In the genomic region with DNA sequence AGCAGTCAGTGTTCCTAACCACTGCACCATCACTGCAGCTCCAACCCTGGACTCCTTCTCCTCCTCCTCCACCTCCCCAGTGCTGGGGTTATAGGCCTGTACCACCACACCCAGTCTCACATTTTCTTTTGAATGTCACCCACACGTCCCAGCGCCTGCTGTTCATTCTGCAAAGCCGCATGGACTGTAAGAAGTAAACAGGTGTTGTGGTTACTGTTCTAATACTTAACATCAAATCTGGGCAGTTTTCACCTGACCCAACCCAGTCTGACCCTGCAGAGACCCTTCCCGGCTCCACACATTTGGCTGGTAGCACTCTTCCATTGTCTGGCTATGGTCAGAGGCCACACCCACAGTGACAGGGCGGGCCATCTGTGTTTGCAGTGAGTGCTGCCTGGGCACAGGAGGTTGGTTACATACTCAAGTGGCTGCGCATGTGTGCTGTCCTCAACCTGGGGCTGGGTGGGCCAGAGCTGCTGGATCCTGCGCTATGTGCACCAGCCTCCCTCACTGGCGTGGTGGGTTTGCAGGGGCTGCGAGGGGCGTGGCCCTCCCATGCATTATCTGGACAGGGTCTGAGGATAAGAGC, we compare ENCODE assay signal across 23 mouse cellular contexts. TPM values are rescaled to one million over a fixed set of nuclear protein-coding genes. Genes with fewer than 3 reads are reported as not detected.
DNase-seq lines count a peak whose midpoint lies in the region; ATAC-seq and TF ChIP-seq lines count a peak whose summit lies in the region.
"Had no signal": no experiment of that assay in that cellular context is flagged by ENCODE, and none has a peak within 500 bp of the region (broad histone marks: within the 10 kb centered on the region; RNA-seq: fewer than 3 reads in every experiment).

No protein-coding gene starts in this region.

- H3K9ac ChIP-seq in embryonic facial prominence, embryonic 12.5 days = no peak overlapping the region
- H3K9ac ChIP-seq in heart, postnatal 0 days (replicated peaks; ENCODE audit: low read depth, low read length) = no peak overlapping the region
- H3K9ac ChIP-seq in lung, embryonic 16.5 days (ENCODE audit: low read length) = no peak overlapping the region
- no peak overlapping the region for H3K9ac ChIP-seq in embryonic facial prominence, embryonic 14.5 days (ENCODE audit: low read depth, low read length)
- H3K9ac ChIP-seq: intestine, embryonic 15.5 days; neural tube, embryonic 12.5 days had no signal

- H3K4me3 ChIP-seq in embryonic facial prominence, embryonic 12.5 days = no peak overlapping the region
- no peak overlapping the region for H3K4me3 ChIP-seq in embryonic facial prominence, embryonic 10.5 days
- no peak overlapping the region for H3K4me3 ChIP-seq in heart, postnatal 0 days (ENCODE audit: low read depth, low read length)
- H3K4me3 ChIP-seq in lung, embryonic 16.5 days (ENCODE audit: low read length) = no peak overlapping the region
- no peak overlapping the region for H3K4me3 ChIP-seq in lung, adult 2 months (replicated peaks; ENCODE audit: extremely low read depth, low read depth, low read length)
- no peak overlapping the region for H3K4me3 ChIP-seq in embryonic facial prominence, embryonic 14.5 days (ENCODE audit: low read depth, low read length)
- H3K4me3 ChIP-seq: heart, embryonic 10.5 days; hindbrain, embryonic 10.5 days; intestine, embryonic 15.5 days; midbrain, embryonic 10.5 days; neural tube, embryonic 12.5 days had no signal

- no peak overlapping the region for H3K27ac ChIP-seq in embryonic facial prominence, embryonic 12.5 days
- no peak overlapping the region for H3K27ac ChIP-seq in embryonic facial prominence, embryonic 10.5 days (replicated peaks)
- no peak overlapping the region for H3K27ac ChIP-seq in heart, postnatal 0 days (ENCODE audit: low read depth)
- H3K27ac ChIP-seq in lung, embryonic 16.5 days (ENCODE audit: low read length) = no peak overlapping the region
- H3K27ac ChIP-seq in embryonic facial prominence, embryonic 14.5 days (replicated peaks; ENCODE audit: low read depth, low read length) = 0 out of 2 replicates have a peak overlapping the region, but pooled peaks have one; percentile 6
- H3K27ac ChIP-seq: heart, embryonic 10.5 days; hindbrain, embryonic 10.5 days; intestine, embryonic 15.5 days; midbrain, embryonic 10.5 days; neural tube, embryonic 12.5 days had no signal

- H3K9me3 ChIP-seq in embryonic facial prominence, embryonic 12.5 days = no peaks in the 10 kb centered on the region
- H3K9me3 ChIP-seq in embryonic facial prominence, embryonic 10.5 days = no peaks in the 10 kb centered on the region
- no peaks in the 10 kb centered on the region for H3K9me3 ChIP-seq in heart, postnatal 0 days (replicated peaks; ENCODE audit: control insufficient read depth, low read length)
- no peaks in the 10 kb centered on the region for H3K9me3 ChIP-seq in lung, embryonic 16.5 days (ENCODE audit: control insufficient read depth, low read length)
- no peaks in the 10 kb centered on the region for H3K9me3 ChIP-seq in embryonic facial prominence, embryonic 14.5 days (ENCODE audit: control insufficient read depth, low read length)
- H3K9me3 ChIP-seq: heart, embryonic 10.5 days; hindbrain, embryonic 10.5 days; intestine, embryonic 15.5 days; midbrain, embryonic 10.5 days; neural tube, embryonic 12.5 days had no signal

- ATAC-seq in embryonic facial prominence, embryonic 12.5 days (ENCODE audit: insufficient number of reproducible peaks, insufficient read depth, low FRiP score, low TSS enrichment) = 0 out of 2 replicates have a peak, but pooled peaks have one; percentile 54
- peak; percentile 24; the same call in 1 of the 2 replicates for ATAC-seq in heart, postnatal 0 days (ENCODE audit: insufficient read depth, low read depth)
- peak; percentile 41; the same call in 1 of the 2 replicates for ATAC-seq in lung, embryonic 16.5 days (ENCODE audit: low read depth)
- no peak for ATAC-seq in embryonic facial prominence, embryonic 14.5 days (ENCODE audit: low read depth)
- no peak for ATAC-seq in megakaryocyte, adult 5-6 weeks (ENCODE audit: poor library complexity, severe bottlenecking)
- ATAC-seq: forebrain, embryonic 14.5 days; intestine, embryonic 15.5 days had no signal

- H3K36me3 ChIP-seq in embryonic facial prominence, embryonic 12.5 days = peaks cover 12% of the 10 kb centered on the region; the same call in 1 of the 2 replicates
- peaks cover 58% of the 10 kb centered on the region for H3K36me3 ChIP-seq in embryonic facial prominence, embryonic 10.5 days (replicated peaks)
- no peaks in the 10 kb centered on the region for H3K36me3 ChIP-seq in heart, postnatal 0 days (replicated peaks; ENCODE audit: control insufficient read depth, insufficient read depth, low read length)
- H3K36me3 ChIP-seq in lung, embryonic 16.5 days (ENCODE audit: control insufficient read depth, insufficient read depth, low read length) = no peaks in the 10 kb centered on the region
- 0 out of 2 replicates have a peak, but pooled peaks cover 10% of the 10 kb centered on the region for H3K36me3 ChIP-seq in embryonic facial prominence, embryonic 14.5 days (ENCODE audit: control insufficient read depth, insufficient read depth, low read length)
- H3K36me3 ChIP-seq: intestine, embryonic 15.5 days had no signal

- no peak overlapping the region for H3K4me2 ChIP-seq in embryonic facial prominence, embryonic 12.5 days (replicated peaks)
- H3K4me2 ChIP-seq in heart, postnatal 0 days (ENCODE audit: low read depth, low read length) = no peak overlapping the region
- no peak overlapping the region for H3K4me2 ChIP-seq in lung, embryonic 16.5 days (ENCODE audit: low read depth, low read length)
- no peak overlapping the region for H3K4me2 ChIP-seq in embryonic facial prominence, embryonic 14.5 days (ENCODE audit: low read depth, low read length)
- H3K4me2 ChIP-seq: intestine, embryonic 15.5 days; liver, embryonic 11.5 days; neural tube, embryonic 12.5 days had no signal

- DNase-seq in embryonic facial prominence, embryonic 10.5 days (ENCODE audit: low spot score) = no peak
- no peak for DNase-seq in heart, postnatal 0 days (ENCODE audit: low spot score)
- DNase-seq in heart, postnatal 25 days (ENCODE audit: low spot score) = no peak
- DNase-seq in lung, adult 2 months = no peak
- no peak for DNase-seq in embryonic facial prominence, embryonic 14.5 days (ENCODE audit: low spot score)
- DNase-seq: cerebellum, adult 18-20 months; cerebellum, postnatal 36 days; gastrocnemius, postnatal 25 days; kidney, postnatal 36 days; lung, postnatal 10 days; right cerebral cortex, postnatal 4 days; thymus, postnatal 36 days had no signal

- intact Hi-C loops in heart, postnatal 25 days (cut with DNase I) = no loop called here

- no peak for TF ChIP-seq EP300 in heart, postnatal 0 days (IDR thresholded peaks at IDR 0.05; ENCODE audit: low read depth)

- 80% methylated on average over 10 of the region's 10 CpGs for WGBS in embryonic facial prominence, embryonic 12.5 days
- WGBS in embryonic facial prominence, embryonic 10.5 days = 83% methylated on average over 10 of the region's 10 CpGs
- WGBS in heart, postnatal 0 days = 69% methylated on average over 10 of the region's 10 CpGs
- 64% methylated on average over 10 of the region's 10 CpGs for WGBS in lung, embryonic 16.5 days
- WGBS in lung, adult 2 months = 73% methylated on average over 10 of the region's 10 CpGs
- WGBS in embryonic facial prominence, embryonic 14.5 days = 84% methylated on average over 10 of the region's 10 CpGs

- no peak for TF ChIP-seq POLR2A in lung, adult 2 months (IDR thresholded peaks at IDR 0.05; ENCODE audit: borderline replicate concordance, extremely low read depth, low read depth, low read length)

- H3K27me3 ChIP-seq in embryonic facial prominence, embryonic 12.5 days = no peaks in the 10 kb centered on the region
- H3K27me3 ChIP-seq in embryonic facial prominence, embryonic 10.5 days (replicated peaks; ENCODE audit: low read depth, poor library complexity, severe bottlenecking) = no peaks in the 10 kb centered on the region
- H3K27me3 ChIP-seq in heart, postnatal 0 days (ENCODE audit: control insufficient read depth, insufficient read depth, low read length) = no peaks in the 10 kb centered on the region
- no peaks in the 10 kb centered on the region for H3K27me3 ChIP-seq in lung, embryonic 16.5 days (ENCODE audit: control insufficient read depth, insufficient read depth, low read depth, low read length)
- no peaks in the 10 kb centered on the region for H3K27me3 ChIP-seq in embryonic facial prominence, embryonic 14.5 days (replicated peaks; ENCODE audit: control insufficient read depth, insufficient read depth, low read length)
- H3K27me3 ChIP-seq: intestine, embryonic 15.5 days; neural tube, embryonic 12.5 days had no signal

- no peak for TF ChIP-seq CTCF in heart, postnatal 0 days (IDR thresholded peaks at IDR 0.05; ENCODE audit: low read depth)
- no peak for TF ChIP-seq CTCF in lung, adult 2 months (IDR thresholded peaks at IDR 0.05; ENCODE audit: insufficient read depth, low read length)

- peaks cover 4% of the 10 kb centered on the region; the same call in 1 of the 2 replicates for H3K4me1 ChIP-seq in embryonic facial prominence, embryonic 12.5 days
- H3K4me1 ChIP-seq in embryonic facial prominence, embryonic 10.5 days = peaks cover 16% of the 10 kb centered on the region
- peaks cover 17% of the 10 kb centered on the region; the same call in 1 of the 2 replicates for H3K4me1 ChIP-seq in heart, postnatal 0 days (ENCODE audit: control insufficient read depth, insufficient read depth)
- peaks cover 2% of the 10 kb centered on the region; the same call in 1 of the 2 replicates for H3K4me1 ChIP-seq in lung, embryonic 16.5 days (replicated peaks; ENCODE audit: control insufficient read depth, insufficient read depth, low read length)
- H3K4me1 ChIP-seq in lung, adult 2 months (ENCODE audit: control insufficient read depth, insufficient read depth, low read length) = no peaks in the 10 kb centered on the region
- no peaks in the 10 kb centered on the region for H3K4me1 ChIP-seq in embryonic facial prominence, embryonic 14.5 days (ENCODE audit: control insufficient read depth, insufficient read depth, low read length)

RNA-seq across cellular contexts. Expression of a gene that starts 38.8 kb away (rescaled TPM):
- polyA plus RNA-seq in embryonic facial prominence, embryonic 12.5 days (2016; fragmentation: Nextera tagmentation; extraction: Ambion mirVana) = 6.2 and 7.2 TPM in 2 replicates
- 7.2 and 10.1 TPM in 2 replicates for polyA plus RNA-seq in embryonic facial prominence, embryonic 10.5 days (2016; fragmentation: Nextera tagmentation; extraction: Ambion mirVana)
- 3.1 and 7.4 TPM in 2 replicates for total RNA-seq in heart, postnatal 0 days (2014; rRNA removed; ENCODE audit: low replicate concordance)
- 2.2 and 2.3 TPM in 2 replicates for polyA plus RNA-seq in heart, postnatal 0 days (2015; fragmentation: Nextera tagmentation; extraction: Ambion mirVana)
- total RNA-seq in heart, postnatal 25 days (2021) = under 1 TPM; 0.31 to 0.39 TPM
- 7.9 and 9.8 TPM in 2 replicates for polyA plus RNA-seq in lung, embryonic 16.5 days (2015; fragmentation: Nextera tagmentation; extraction: Ambion mirVana)
- 4.2 and 4.7 TPM in 2 replicates for polyA plus RNA-seq in lung, adult 2 months (2012; rRNA removed)
- 5.3 and 6.1 TPM in 2 replicates for polyA plus RNA-seq in embryonic facial prominence, embryonic 14.5 days (2014; fragmentation: Nextera tagmentation; extraction: Ambion mirVana)
- total RNA-seq in megakaryocyte, adult 5-6 weeks (2015) = 1.5 and 1.6 TPM in 2 replicates
- total RNA-seq in megakaryocyte, adult 5-6 weeks (2017) = 1.4 and 1.6 TPM in 2 replicates
- total RNA-seq: gastrocnemius, postnatal 25 days; monocyte, adult 5-6 weeks had no signal

RNA-seq across cellular contexts. Expression of a gene that starts 48.1 kb away (rescaled TPM):
- polyA plus RNA-seq in embryonic facial prominence, embryonic 12.5 days (2016; fragmentation: Nextera tagmentation; extraction: Ambion mirVana) = 8.9 and 9.0 TPM in 2 replicates
- polyA plus RNA-seq in embryonic facial prominence, embryonic 10.5 days (2016; fragmentation: Nextera tagmentation; extraction: Ambion mirVana) = 5.6 and 6.1 TPM in 2 replicates
- total RNA-seq in heart, postnatal 0 days (2014; rRNA removed; ENCODE audit: low replicate concordance) = 4.1 and 6.3 TPM in 2 replicates
- polyA plus RNA-seq in heart, postnatal 0 days (2015; fragmentation: Nextera tagmentation; extraction: Ambion mirVana) = 2.6 and 3.2 TPM in 2 replicates
- total RNA-seq in heart, postnatal 25 days (2021) = 1 to 10 TPM; 9.3 to 9.8 TPM
- polyA plus RNA-seq in lung, embryonic 16.5 days (2015; fragmentation: Nextera tagmentation; extraction: Ambion mirVana) = 5.8 and 5.9 TPM in 2 replicates
- 5.2 and 5.7 TPM in 2 replicates for polyA plus RNA-seq in lung, adult 2 months (2012; rRNA removed)
- 2.4 and 4.1 TPM in 2 replicates for polyA plus RNA-seq in embryonic facial prominence, embryonic 14.5 days (2014; fragmentation: Nextera tagmentation; extraction: Ambion mirVana)
- 3.3 and 4.5 TPM in 2 replicates for total RNA-seq in megakaryocyte, adult 5-6 weeks (2015)
- total RNA-seq in megakaryocyte, adult 5-6 weeks (2017) = 5.5 and 6.2 TPM in 2 replicates

Comparison
In these comparisons a context has a peak if more than half of its experiments do, and no peak if none do; other contexts are left out.
1. ATAC-seq: peak in embryonic facial prominence, embryonic 12.5 days (single experiment), heart, postnatal 0 days (single experiment) and lung, embryonic 16.5 days (single experiment); none in embryonic facial prominence, embryonic 14.5 days (single experiment) and megakaryocyte, adult 5-6 weeks (single experiment).